Mouse (Mus musculus) heart, postnatal 0 days (tissue): Measurements from ENCODE around the gene Gm49325.

Experiments used
- CTCF ChIP-seq: IDR thresholded peaks from 2 replicates; pipeline ENCODE4 v1.5.1; 2016; ENCODE audit warnings: antibody characterized with exemption, control low read depth, low read depth
- EP300 ChIP-seq: IDR thresholded peaks from 2 replicates; pipeline ENCODE4 v1.6.1; 2016; ENCODE audit warnings: antibody characterized with exemption, low read depth

GRCm38 (mm10) chr10:77615647-77616046, 9.7 kb downstream of the Gm49325 start:
- TF ChIP-seq CTCF (no peak), EP300 (no peak)
